ENCODE assay signal across 8 mouse cellular contexts in genomic region chr10:23080749-23081547, GRCm38 (mm10).
A peak's percentile ranks its signal among the peaks of the same experiment; 100 is the strongest.
DNase-seq lines count a peak whose midpoint lies in the region; ATAC-seq and TF ChIP-seq lines count a peak whose summit lies in the region.

No protein-coding gene starts in this region.

- no peaks in the 10 kb centered on the region for H3K36me3 ChIP-seq in midbrain, embryonic 10.5 days

- intact Hi-C loops in gastrocnemius, postnatal 14 days (cut with DNase I; ENCODE audit: low total_unique reads): loop anchor here (5.0 kb wide), 2 partner anchors 299 to 499 kb away; no protein-coding TSS in a partner anchor

- H3K9me3 ChIP-seq in midbrain, embryonic 10.5 days (replicated peaks): no peaks in the 10 kb centered on the region

- DNase-seq in adrenal gland, adult (ENCODE audit: inconsistent age in 2 of 2, low spot score in 1 of 2): peak; percentile 63 to 92
- DNase-seq in gastrocnemius, postnatal 14 days: peak; percentile 75
- peak; percentile 66 for DNase-seq in hindlimb bud, embryonic 11.5 days (ENCODE audit: extremely low spot score, low read depth, low spot score)
- DNase-seq in left cerebral cortex, adult 18-20 months (ENCODE audit: low spot score in 2 of 2): peak; percentile 82 to 91
- peak; percentile 83 for DNase-seq in midbrain, embryonic 10.5 days (ENCODE audit: low spot score)
- peak; percentile 96 for DNase-seq in right cerebral cortex, postnatal 4 days

- no peaks in the 10 kb centered on the region; the same call in 1 of the 2 replicates for H3K4me1 ChIP-seq in cortical plate, adult 2 months (ENCODE audit: control insufficient read depth, insufficient read depth, low read length)
- H3K4me1 ChIP-seq in midbrain, embryonic 10.5 days: no peaks in the 10 kb centered on the region

- H3K27me3 ChIP-seq in midbrain, embryonic 10.5 days (ENCODE audit: low read depth, poor library complexity, severe bottlenecking): no peaks in the 10 kb centered on the region

- no peak for ATAC-seq in activated CD4-positive, CD25-positive, alpha-beta regulatory T cell, adult 4 months

- 41% methylated on average over 24 of the region's 24 CpGs for WGBS in midbrain, embryonic 10.5 days

- no peak overlapping the region for H3K27ac ChIP-seq in cortical plate, adult 2 months (ENCODE audit: insufficient read depth, low read length)
- H3K27ac ChIP-seq in midbrain, embryonic 10.5 days (replicated peaks): no peak overlapping the region

- peak; percentile 98 for TF ChIP-seq CTCF in cortical plate, adult 2 months (IDR thresholded peaks at IDR 0.05; ENCODE audit: extremely low read depth, insufficient read depth, low read length)

- no peak overlapping the region for H3K4me3 ChIP-seq in cortical plate, adult 2 months (ENCODE audit: insufficient read depth, low read length)
- H3K4me3 ChIP-seq in midbrain, embryonic 10.5 days: no peak overlapping the region

- TF ChIP-seq POLR2A in cortical plate, adult 2 months (IDR thresholded peaks at IDR 0.05; ENCODE audit: extremely low read depth, insufficient read depth, low read length): no peak
